Mouse (Mus musculus): ENCODE results near the gene Lemd2.
A peak's percentile ranks its signal among the peaks of the same experiment; 100 is the strongest.

Lemd2 gene

DNA sequence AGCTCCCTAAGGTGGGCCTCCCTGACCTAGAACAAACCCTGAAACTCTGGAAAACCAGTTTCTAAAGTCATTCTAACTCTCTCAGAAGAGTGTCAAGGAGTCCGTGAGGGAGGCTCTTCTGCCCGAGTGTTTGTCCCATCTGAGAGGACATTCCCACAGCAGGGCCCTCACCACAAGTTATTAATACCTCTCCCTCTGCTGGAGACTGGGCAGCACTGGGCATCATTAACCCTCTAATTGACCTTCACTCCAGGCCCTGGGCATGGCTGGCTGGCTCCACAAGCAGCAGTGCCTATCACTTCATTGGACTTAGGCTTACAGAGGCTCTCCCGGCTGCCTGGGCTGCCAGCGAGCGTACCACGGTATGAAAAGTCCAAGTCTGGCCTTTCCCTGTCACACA, 45.8 kb downstream of the Lemd2 start:
- no peak for DNase-seq (ENCODE audit: low spot score in 2 of 2)

DNA sequence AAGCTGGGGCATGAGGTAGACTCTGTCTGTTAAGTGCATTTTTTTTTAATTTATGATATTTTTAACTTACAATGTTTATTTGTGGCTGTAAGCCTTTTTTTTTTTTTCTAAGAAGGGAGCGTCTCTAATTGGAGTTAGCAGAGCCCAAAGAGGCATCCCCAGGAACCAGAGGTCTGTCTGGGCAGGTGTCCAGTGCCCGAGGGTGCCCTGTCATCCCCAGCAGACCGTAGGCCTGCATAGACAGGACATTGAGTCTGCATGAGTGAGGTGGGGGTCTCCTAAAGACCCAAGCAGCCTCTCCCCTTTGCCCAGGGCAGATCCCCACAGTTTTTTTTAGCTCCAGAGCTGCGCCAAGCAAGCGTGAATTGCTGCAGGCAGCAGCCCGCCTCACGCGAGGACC, 48.5 kb downstream of the Lemd2 start:
- no peak for DNase-seq (ENCODE audit: low spot score in 2 of 2)

DNA sequence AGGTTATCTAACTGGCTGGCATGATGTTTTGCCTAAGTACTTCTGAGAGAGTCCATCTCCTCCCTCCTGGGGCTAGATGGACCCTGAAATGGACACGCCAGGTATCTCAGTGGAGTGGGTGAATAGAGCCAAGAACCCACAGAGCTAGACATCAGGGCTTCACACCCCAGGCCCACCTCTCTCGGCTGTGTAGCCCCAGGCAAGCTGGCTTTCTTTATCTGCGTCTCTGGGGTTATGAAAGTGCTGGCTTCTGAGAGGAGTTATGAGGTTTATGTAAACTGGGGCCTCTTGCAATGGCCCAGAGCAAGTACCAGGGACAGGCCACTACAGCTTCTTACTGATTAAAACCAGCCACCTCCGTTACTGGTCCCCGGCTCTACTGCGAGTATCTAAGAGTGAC, 49.4 kb downstream of the Lemd2 start:
- no peak for DNase-seq (ENCODE audit: low spot score in 2 of 2)

DNA sequence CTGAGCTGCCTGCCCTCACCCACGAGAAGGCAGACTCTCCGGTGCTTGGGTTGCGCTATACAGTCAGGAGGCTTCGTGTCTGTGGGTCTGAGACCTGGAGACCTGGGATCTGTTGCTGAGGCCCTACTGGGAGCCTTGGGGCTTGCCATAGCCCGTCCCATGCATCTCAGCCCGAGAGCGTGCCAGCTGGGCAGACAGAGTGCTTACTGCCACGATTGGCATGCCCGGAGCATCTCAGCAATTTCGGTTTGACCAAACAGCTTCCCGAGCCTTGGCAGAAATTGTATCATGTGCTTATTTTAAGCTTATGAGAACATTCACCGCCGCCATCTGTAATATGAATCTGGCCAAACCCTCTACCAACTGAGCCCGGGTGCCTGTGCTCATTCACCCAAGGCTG, 50.0 kb downstream of the Lemd2 start:
- DNase-seq (ENCODE audit: low spot score in 2 of 2): no peak

DNA sequence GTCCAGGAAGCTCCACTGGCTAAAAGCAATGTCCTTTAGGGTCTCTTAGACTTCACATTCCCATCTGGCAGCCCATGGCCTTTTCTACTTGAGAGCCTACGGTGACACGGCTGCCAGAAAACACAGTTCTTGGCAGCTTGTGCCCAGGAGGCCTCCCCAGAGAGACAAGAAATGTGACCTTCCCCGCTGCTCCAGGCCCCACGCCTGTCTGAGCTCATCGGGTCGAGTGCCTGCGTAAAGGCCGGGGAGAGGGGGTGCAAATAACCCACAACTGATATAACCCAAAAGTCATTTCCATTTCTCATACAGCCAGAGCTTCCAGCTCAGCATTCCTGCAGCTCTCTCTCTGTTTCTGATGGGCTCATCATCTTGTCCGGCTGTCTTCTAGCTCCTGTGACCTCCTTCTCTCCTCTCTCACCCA, 50.5 kb downstream of the Lemd2 start:
- no peak for DNase-seq (ENCODE audit: low spot score in 2 of 2)

DNA sequence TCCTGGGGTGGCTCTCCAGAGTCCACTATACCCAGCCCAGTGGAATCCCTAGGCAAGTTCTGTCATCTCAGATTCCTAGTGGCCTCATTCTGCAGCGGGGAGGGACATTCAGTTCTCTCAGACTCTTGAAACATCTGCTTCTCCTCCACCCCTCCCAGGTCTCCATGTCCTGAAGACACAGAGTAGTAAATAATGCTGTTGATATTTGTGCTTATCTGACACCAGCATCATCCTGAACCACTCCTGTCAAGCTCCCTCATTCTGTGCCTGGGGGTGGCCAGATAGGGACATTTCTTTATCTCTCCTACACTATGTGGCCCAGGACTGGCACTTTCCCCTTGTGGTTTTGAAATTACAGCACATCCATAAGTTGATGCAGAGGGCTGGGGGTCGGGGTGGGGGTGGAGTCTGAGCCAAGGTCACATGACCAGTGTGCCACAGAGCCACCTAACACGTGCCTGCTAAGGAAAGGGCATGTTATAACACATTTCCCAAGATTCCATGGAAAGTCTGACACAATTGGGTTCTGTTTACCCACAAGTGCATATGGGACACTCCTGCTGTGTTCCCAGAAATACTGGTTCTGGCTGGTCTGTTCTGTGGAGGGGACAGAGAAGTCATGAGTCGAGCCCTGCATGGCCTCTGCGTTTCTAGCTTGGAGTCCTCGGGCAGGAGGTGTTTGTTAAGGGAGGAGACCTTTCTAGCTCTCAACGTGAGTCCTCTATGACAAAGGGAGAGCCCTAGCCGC, 51.1 kb downstream of the Lemd2 start:
- DNase-seq (ENCODE audit: low spot score in 2 of 2): no peak

DNA sequence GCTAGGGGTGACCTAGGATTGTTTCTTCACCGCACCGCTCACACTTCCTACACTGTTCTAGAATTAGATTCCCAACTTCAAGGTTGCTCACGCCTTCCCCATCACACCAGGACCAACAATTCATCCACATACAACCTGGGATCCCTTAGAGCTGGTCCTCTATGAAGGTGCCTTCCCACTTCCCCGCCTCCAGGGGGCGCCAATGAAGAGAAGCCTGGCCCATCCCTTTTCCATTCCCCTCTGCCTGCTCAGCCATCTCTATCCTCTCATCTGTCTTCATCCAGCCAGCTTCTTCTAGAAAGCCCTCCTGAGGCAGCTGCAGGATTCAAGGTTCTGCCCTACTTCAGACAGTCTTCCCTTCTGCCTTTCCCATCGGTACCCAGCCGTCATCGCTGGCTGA, 52.9 kb downstream of the Lemd2 start:
- peak in 1 of 2 experiments; percentile 49 for DNase-seq (ENCODE audit: low spot score in 2 of 2)

DNA sequence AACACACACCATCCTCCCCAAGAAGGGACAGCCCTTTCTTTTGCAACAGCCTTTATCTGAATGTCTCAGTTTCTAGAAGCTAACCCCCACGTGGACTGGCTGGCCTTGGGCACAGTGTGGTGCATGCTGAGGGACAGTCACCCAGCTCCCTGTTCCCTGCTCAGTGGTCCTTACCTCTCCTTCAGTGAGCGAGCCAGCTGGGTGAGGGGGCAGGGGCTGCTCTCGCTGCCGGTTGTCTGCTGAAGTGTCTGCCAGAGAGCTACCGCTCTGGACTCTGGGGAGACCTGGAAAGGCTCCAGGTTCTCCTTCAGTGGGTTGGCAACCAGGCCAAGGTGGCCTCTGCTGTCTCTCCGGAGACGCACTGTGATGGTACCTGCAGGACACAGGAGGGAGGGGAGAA, 53.4 kb downstream of the Lemd2 start:
- DNase-seq (ENCODE audit: low spot score in 2 of 2): no peak

DNA sequence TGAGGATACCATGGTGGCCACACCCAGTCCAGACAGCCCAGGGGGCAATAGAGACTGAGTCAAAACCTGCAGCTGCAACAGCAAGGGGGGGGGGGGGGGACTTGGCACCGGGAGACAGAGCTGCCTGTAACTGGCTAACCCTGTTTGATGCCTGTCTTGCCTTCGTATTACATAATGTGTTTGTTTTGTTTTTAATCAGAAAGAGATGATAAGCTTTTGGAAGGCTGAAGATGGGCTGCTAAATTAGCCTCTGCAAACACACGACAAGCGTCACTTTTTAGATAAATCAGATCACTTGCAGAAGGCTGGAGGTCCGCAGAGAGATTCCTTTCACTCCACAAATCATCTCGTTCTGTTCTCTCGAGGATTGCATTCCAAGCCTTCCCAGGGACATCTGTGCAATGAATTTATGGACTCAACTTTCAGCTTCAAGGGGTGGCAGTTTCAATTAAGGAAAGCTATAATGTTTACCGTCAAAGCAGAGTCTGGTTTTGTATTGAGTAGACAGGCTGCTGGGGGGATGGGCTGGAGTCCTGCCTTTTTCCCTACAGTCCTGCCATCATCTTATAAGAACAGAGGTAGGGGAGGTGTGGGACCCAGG, 57.8 kb downstream of the Lemd2 start:
- DNase-seq (ENCODE audit: low spot score in 2 of 2): no peak

DNA sequence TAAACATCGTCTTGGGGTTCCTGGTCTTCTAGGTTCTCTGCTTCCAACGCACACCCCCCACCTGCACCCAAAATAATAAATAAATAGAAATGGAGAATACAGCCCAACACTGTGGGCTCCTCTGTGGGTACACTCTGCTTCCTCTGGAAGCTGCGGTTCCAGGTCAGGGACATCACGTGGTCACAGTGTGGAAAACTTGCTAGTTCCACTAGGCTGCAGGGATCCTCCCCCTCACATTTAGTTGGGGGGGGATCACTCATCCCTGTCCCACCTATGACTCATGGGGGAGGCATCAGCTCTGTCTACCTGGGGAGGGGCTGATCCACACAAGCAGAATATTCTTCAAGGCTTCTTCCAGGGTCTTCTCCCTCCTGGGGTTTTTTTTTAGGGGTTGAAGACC, 60.1 kb downstream of the Lemd2 start:
- DNase-seq (ENCODE audit: low spot score in 2 of 2): no peak

DNA sequence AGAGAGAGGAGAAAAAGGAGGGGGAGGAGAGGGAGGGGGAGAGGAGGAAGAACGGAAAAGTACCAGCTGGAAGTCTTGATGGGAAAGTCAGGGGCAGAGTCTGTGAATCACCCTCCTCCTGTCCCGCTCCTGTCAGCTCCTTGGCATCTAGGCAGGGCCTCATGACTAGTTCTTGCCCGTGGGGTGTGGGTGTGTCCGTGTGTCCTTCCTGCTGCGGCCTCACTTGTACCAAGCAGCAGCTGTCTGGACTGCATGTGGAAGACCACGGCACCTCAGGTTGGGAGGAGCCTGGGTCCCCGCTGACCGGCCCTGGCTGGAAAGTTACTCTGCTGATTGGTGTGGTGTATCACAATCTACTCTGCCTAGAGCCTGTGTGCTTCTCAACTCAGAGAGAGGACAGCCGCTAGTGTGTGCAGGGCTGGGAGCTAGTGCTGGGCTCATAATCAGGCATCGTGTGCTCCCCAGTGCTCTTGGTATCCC, 62.3 kb downstream of the Lemd2 start:
- no peak for DNase-seq (ENCODE audit: low spot score in 2 of 2)

DNA sequence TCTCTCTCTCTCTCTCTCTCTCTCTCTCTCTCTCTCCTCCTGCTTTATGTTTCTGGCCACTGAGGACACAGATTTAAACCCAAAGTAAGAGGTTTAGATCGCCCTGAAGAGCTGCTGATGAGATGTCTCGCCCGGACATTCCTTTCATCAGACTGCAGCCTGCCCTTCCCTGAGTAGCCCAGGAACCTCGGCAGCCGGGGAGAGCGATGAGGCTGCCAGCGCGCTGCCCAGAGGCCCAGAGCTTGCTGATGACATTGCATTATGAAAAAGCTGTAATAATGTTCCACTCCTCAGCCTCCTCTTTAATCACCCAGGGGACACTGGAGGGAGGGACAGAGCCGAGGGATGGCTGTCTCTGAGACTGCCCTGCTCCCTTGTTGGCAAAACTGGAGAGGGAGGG, 64.0 kb downstream of the Lemd2 start:
- DNase-seq (ENCODE audit: low spot score in 2 of 2): no peak

Measured in thymus, postnatal 10 days (tissue).